Mouse (Mus musculus): ENCODE measurements around the gene Iyd. TPM values are rescaled to one million over a fixed set of nuclear protein-coding genes. Genes with fewer than 3 reads are reported as not detected.

Iyd gene
- polyA plus RNA-seq, 1 experiment, result not detected

DNA sequence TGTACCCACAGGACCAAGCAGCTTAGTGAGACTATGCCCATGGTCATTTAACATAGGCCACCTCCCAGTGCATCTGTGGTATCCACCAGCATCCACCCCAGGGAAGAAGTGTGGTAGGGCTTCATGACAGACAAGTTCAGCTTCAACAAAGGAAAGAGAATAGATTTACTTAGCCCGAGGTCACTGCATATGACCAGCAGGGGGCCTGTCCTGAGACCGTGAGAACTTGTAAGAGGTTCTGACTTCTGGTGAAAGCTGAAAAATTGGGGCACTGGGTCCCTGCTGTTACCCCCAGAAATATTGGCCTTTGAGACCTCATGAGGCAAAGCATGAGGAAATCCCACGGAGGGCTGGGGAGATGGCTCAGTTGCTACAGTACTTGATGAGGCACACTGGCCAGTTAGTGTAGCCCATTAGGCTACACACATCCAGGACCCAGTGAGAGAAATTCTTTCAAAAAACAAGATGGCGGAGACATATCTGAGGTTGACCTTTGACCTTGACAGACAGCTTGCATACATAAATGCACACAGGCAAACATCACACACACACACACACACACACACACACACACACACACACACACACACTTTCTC lies 34.0 kb downstream of the Iyd start:
- H3K4me3 ChIP-seq (ENCODE audit: insufficient read depth, low read length), result no peak overlapping the region
- no peaks in the 10 kb centered on the region for H3K4me1 ChIP-seq (ENCODE audit: control insufficient read depth, insufficient read depth, low read length)
- H3K27ac ChIP-seq (ENCODE audit: insufficient read depth, low read depth, low read length), result no peak overlapping the region
- TF ChIP-seq POLR2A (IDR thresholded peaks at IDR 0.05; ENCODE audit: borderline replicate concordance, low read depth, low read length) (no peak), CTCF (IDR thresholded peaks at IDR 0.05; ENCODE audit: low read depth, low read length) (0 out of 2 replicates have a peak, but pooled peaks have one; percentile 27)

GRCm38 (mm10) chr10:3590632-3591031 lies 50.6 kb downstream of the Iyd start:
- H3K27ac ChIP-seq (ENCODE audit: insufficient read depth, low read depth, low read length), result no peak overlapping the region
- no peak for TF ChIP-seq POLR2A (IDR thresholded peaks at IDR 0.05; ENCODE audit: borderline replicate concordance, low read depth, low read length)
- TF ChIP-seq CTCF (IDR thresholded peaks at IDR 0.05; ENCODE audit: low read depth, low read length), result no peak
- H3K4me3 ChIP-seq (ENCODE audit: insufficient read depth, low read length), result no peak overlapping the region
- no peaks in the 10 kb centered on the region for H3K4me1 ChIP-seq (ENCODE audit: control insufficient read depth, insufficient read depth, low read length)

GRCm38 (mm10) chr10:3591790-3592189 lies 51.8 kb downstream of the Iyd start:
- TF ChIP-seq CTCF (IDR thresholded peaks at IDR 0.05; ENCODE audit: low read depth, low read length) (no peak), POLR2A (IDR thresholded peaks at IDR 0.05; ENCODE audit: borderline replicate concordance, low read depth, low read length) (no peak)
- H3K4me3 ChIP-seq (ENCODE audit: insufficient read depth, low read length), result no peak overlapping the region
- H3K4me1 ChIP-seq (ENCODE audit: control insufficient read depth, insufficient read depth, low read length), result no peaks in the 10 kb centered on the region

GRCm38 (mm10) chr10:3596697-3597096 lies 56.7 kb downstream of the Iyd start:
- TF ChIP-seq POLR2A (IDR thresholded peaks at IDR 0.05; ENCODE audit: borderline replicate concordance, low read depth, low read length), result no peak
- no peak for TF ChIP-seq CTCF (IDR thresholded peaks at IDR 0.05; ENCODE audit: low read depth, low read length)
- H3K27ac ChIP-seq (ENCODE audit: insufficient read depth, low read depth, low read length), result no peak overlapping the region
- no peaks in the 10 kb centered on the region for H3K4me1 ChIP-seq (ENCODE audit: control insufficient read depth, insufficient read depth, low read length)
- no peak overlapping the region for H3K4me3 ChIP-seq (ENCODE audit: insufficient read depth, low read length)

More at GRCm38 (mm10) chr10:3591790-3592189, 51.8 kb downstream of the Iyd start:
- no peak overlapping the region for H3K27ac ChIP-seq (ENCODE audit: insufficient read depth, low read depth, low read length)

DNA sequence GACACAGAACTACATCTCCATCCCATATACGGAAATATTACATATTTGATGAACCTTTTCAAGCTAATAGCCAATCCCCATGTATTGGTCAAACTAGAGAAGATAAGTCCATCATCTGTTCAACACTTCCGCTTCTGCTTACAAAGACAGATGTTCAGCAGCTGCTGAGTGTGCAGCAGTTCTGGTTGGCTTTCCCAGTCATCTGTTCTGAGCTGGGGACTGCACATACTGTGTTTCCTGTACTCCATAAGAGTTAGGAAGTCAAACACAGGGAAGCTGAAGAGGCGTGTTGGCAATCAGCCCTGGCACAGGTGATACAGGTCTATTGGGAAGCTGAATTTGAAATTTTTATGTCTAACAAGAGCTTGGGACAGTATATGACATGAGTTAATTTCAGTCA lies 57.7 kb downstream of the Iyd start:
- TF ChIP-seq POLR2A (IDR thresholded peaks at IDR 0.05; ENCODE audit: borderline replicate concordance, low read depth, low read length) (no peak), CTCF (IDR thresholded peaks at IDR 0.05; ENCODE audit: low read depth, low read length) (no peak)
- H3K4me1 ChIP-seq (ENCODE audit: control insufficient read depth, insufficient read depth, low read length), result no peaks in the 10 kb centered on the region
- no peak overlapping the region for H3K4me3 ChIP-seq (ENCODE audit: insufficient read depth, low read length)
- H3K27ac ChIP-seq (ENCODE audit: insufficient read depth, low read depth, low read length), result no peak overlapping the region

Other genes starting within 250 kb of the Iyd start
- gene Ppp1r14c, start 174.2 kb upstream of the Iyd start, polyA plus RNA-seq (2012; ENCODE audit: insufficient read depth, insufficient read length, missing spikeins), result 0.46 TPM in 1 of 2 replicates, not detected in the other
- 3.9 and 5.5 TPM in 2 replicates for gene Plekhg1, start 200.1 kb downstream of the Iyd start, polyA plus RNA-seq (2012; ENCODE audit: insufficient read depth, insufficient read length, missing spikeins)